Mouse (Mus musculus) CD4-positive, CD25-positive, alpha-beta regulatory T cell, adult 2 months (primary cell): ENCODE data around the gene Dph2.

Experiments
- DNase-seq: peaks from one replicate; pipeline ENCODE4 v3.0.0-alpha.2; 2012; ENCODE audit warnings: low read depth, low spot score

Gene Dph2

DNA sequence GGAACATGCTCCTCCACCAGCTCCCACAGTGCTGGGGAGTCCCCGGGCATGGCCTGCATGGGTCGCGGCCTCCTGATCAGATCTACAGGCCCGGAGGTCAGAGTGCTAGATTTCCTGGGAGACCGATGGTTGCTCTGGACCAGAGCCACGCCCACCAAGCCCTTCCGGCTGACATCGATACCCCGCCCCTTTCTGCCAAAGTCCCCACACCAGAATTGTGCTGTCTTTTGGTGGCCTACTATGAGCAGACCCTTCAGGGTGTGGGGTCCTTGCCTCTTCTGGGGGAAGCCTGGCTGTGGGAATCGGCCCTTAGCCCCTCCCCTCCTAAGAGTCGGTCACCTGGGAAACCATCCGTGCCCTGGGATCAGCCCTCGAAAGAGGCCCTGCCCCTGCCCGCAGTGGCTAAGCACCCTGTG is 19.4 kb downstream of the Dph2 start, which contains the start of gene Ccdc24:
Gene Ccdc24 (minus strand): TSS at position 87 of the 416 bp plus-strand sequence.
- no peak for DNase-seq

DNA sequence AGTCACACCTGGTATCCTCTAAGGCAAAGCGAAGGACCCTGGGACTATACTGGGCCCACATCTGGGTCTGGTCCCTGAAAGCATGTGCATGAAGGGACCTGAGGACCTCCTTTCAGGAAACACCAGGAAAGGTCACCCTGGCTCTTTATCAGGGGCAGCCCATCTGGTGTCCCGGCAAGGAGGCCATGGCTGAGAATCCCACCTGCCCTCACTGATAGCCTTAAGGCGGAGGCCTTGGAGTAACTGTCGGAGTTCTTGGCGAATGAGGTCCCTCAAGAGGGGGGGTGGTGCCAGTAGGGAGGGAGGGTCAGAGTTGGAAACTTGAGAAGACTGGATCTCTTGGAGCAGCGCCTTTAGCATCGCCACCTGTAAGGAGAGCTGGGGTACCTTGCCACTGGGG is 20.0 kb downstream of the Dph2 start:
- no peak for DNase-seq

- no peak for DNase-seq
Observed at GRCm38 (mm10) chr4:117870437-117870836, 21.4 kb downstream of the Dph2 start.

DNA sequence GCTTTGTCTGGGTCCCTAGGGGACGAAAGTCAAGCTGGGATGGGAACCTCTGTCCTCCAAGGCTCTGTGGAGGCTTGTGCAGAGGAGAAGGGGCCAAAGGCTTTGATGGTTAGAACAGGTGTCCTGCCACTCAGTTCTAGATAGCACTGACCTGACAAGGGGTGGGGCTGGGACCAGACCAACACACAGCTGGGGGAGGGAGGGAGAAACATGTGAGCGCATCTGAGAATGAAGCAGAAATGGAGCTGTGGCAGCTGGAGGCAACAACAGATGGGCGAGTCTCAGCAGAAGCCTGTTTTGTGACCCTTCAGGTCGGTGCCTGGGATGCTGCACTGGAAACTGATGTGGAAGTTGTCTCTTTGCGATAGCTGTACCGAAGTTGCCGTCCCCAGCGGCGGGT is 22.5 kb downstream of the Dph2 start:
- DNase-seq = no peak

DNA sequence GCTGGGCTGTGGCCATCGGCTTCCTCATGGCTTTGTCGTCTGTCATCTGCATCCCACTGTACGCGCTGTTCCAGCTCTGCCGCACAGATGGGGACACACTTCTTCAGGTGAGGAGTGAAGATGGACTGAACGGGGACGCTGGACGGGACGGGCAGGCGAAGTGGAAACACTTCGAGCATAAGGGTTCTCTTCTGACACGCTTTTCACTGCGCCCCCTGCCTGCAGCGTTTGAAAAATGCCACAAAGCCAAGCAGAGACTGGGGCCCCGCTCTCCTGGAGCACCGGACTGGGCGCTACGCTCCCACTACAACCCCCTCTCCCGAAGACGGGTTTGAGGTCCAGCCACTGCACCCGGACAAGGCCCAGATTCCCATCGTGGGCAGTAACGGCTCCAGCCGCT is 24.0 kb downstream of the Dph2 start:
- peak; percentile 66 for DNase-seq

DNA sequence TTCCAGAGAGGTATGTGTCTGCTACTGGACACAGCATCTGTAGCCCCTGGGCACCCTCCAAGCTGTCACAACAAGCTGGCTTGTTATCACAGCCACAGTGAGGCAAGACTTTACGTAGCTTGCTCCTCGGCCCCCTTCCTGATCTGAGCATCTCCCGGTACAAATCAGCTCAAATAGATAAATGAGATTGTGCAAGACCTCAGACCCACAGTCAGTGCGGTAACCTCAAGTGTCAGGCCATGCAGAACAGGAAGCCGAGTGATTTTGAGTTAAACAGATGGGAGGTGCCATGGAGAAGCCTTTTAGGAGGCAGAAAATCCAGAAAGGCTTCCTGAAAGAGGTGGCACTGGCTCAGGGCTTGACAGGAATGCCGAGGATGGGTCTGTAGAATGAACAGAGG is 24.8 kb downstream of the Dph2 start:
- no peak for DNase-seq

DNA sequence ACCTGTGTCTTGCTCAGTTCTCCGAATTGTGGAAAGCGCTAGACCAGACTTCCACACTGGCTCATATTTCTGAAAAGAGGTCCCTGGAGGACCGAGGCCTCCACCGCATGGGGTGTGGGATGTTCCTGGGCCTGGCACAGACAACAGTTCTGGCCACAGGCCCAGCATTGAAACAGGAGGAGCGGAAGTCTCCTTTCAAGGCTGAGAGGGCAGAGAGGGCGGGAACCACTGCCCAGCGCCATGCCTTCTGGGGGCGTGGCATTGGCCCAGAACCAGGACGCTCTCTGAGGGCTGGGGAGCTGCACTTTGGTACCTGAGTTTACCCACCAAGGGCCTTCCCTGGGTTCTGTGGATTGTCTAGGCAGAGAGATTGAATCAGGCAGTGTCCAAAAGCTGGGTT is 25.7 kb downstream of the Dph2 start:
- DNase-seq = no peak

GRCm38 (mm10) chr4:117862823-117863222 is 29.0 kb downstream of the Dph2 start:
- DNase-seq = no peak

DNA sequence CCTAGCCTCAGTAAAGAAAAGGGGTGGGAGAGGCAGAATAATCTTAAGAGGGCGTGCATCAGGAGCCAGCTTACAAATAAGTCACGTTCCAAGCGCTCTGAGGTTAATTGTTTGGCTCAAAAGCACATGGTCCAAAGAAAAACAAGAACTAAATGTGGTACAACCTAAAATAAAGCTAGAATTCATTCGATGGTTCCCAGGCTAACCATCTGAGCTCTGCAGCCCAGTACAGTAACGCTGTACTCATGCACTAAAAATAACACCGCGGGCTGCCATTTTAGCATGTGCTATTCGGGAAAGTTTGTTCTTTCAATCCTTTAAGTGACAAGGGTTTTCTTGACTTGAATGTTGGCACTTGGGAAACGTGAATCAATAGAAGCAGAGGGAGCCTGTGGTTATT is 31.3 kb downstream of the Dph2 start:
- no peak for DNase-seq

GRCm38 (mm10) chr4:117858794-117859193 is 33.0 kb downstream of the Dph2 start:
- DNase-seq = peak; percentile 35

DNA sequence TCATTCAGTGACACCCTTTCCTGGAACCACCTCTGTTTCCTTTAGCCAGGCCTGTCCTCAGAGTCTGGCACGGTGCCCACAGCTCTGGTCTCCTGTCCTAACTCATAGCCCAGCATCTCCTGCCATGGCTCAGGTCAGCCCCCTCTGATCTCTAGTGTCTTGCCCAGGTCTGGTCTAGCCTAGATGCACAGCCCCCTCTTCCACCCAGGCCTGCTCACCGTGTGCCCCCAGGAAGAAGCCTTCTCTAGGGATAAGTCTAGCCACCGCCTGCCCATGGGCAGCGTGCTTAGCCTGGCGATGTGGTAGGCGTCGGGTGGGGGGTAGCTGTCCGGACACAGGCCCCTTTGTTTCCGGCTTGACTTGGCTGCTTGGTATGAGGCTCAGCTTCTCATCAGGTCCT is 36.7 kb downstream of the Dph2 start:
- DNase-seq = no peak

DNA sequence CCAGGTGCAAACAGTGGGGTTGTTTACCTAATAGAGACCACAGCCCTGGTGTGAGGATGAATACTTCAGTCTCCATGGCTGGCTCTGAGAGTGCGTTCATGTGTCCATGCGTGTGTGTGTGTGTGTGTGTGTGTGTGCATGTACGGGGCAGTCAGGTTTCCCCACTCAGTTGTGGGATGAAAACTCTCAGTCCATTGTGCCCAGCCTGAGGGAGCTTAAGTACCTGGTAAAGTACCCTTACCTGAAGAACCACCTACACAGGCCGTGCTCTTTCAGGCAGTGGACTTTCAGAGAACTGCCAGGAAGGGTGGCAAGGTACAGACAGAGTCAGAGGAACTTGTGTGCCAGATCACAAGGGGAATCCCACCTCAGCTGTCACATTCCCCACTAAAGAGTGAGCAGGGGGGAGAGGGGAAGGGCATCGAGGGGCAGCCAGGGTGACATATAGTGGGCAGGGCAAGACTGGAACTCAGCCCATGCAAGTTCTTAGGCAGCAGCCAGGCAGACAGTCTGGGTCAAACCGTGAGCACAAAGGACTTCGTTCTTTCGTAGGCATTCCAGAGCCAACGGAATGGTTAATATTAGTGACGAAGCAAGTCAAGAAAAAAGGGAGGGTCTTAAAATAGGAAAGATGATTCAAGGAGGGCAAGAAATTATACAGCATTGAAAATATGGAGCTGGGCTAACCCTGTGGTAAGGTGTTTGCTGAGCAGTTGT is 39.5 kb downstream of the Dph2 start:
- DNase-seq = no peak

DNA sequence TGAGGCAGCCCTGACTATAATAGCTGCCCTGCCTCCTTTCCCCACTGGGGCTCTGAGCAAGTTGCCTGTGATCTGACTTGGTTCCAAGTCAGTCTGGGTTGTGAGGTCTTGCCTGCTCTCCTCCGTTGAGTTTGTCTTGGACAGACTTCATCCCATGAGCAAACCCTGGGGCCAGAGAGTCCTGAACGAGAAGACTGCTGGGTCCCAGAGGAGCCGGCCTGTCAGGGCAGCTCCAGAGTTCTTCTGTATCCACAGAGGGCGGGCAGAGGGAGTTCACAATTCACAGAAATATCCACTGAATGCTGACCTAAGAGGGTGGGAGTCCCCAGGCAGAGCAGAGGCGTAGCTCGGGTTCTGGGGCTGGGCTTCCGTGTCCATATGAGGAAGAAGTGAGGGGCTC is 41.0 kb downstream of the Dph2 start:
- DNase-seq = no peak

GRCm38 (mm10) chr4:117850176-117850575 is 41.7 kb downstream of the Dph2 start:
- DNase-seq = no peak

- DNase-seq = no peak
Observed at GRCm38 (mm10) chr4:117849506-117849905, 42.3 kb downstream of the Dph2 start.

DNA sequence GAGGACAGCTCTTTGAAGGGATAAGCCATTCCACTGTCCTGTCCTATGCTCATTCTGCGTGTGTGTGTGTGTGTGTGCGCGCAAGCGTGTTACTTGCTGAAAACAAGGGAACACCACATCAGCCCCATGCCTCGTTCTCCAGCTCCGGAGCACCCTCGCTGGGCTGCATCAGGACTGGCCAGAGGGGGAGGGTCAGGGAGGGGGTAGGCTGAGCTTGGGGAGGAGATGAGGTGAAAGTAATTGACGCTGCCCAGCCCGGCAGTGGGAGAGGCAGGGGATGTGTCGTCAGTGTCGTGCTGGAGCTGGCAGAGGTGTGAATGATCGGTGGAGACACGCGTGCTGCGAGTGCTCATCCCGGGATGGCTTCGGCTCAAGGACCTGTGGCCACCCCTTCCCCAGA is 42.8 kb downstream of the Dph2 start:
- no peak for DNase-seq

- no peak for DNase-seq
Observed at GRCm38 (mm10) chr4:117847011-117847410, 44.8 kb downstream of the Dph2 start.

GRCm38 (mm10) chr4:117846261-117846660 is 45.6 kb downstream of the Dph2 start:
- no peak for DNase-seq

DNA sequence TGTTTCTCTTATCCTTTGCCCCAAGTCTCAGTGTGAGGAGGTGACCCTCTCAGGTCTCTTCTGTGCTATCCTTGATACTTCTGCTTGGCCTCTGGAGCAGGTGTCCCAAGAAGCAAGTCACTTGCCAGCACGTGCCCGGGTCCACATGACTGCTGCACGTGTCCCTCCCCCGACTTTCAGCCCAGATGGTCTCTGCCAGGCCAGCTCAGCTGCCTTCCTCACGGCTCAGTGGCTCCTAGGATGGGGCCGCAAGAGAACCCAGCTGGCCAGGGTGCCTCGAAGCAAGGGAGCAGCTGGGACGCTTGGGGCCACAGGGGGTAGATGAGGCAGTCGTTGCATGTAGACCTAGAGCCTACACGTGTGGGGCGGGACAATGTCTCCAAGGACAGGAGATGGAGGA is 46.5 kb downstream of the Dph2 start:
- DNase-seq = no peak

DNA sequence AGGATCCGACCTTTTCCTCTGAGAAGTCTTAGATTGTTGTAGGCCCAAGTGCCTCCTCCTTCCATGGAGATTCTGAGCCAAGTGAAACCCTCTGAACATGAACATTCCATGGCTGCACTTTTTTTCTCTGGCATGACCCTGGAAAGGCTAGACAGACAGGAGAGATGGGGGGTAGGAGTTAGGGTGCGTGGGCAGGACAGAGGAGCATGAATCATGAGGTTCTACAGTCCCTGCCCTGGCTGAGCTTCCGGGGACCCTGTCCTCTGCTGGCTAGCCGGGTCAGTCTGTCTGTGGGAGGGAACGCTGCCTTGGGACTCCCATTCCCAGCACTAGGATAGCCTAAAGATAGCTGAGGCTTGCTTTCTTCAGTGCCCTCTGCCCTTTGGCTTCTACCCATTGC is 47.4 kb downstream of the Dph2 start:
- DNase-seq = no peak

DNA sequence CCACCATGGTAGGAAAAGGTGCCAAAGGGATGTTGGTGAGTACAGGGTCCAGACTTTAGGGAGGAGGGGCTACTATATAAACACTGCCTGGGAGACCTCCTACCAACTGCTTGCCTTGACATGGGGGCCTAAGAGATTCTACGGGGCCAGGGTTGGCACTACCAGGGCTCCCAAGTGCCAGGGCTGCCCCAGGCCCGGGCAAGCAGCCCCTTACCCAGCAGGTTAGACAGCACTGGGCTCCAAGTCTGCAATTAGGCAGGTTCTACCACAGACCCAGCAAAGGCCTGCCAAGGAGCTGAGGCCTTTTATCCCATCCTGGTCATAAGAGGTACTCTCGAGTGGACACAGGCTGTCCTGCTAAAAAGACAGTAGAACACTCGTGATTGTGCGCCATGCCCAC is 48.7 kb downstream of the Dph2 start:
- no peak for DNase-seq

DNA sequence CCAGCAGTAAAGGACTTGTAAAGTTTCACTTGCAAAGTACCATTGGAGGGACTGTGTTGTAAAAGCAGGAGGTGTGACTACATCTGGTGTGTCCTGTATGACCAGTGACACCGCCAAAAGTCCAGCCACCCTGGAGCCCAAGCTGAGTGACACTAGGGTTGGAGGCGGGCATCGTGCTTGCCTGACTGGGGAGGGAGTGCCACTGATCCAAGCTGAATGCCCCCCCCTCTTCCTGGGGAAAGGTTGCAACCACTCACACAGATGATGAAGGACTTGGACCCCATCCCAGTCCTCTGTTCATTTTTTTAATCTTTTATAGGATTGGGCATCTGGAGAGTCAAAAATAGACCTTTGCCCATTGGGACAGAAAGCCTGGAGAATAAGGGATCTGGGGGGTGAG is 50.3 kb downstream of the Dph2 start:
- DNase-seq = no peak

- no peak for DNase-seq
Observed at GRCm38 (mm10) chr4:117840821-117841220, 51.0 kb downstream of the Dph2 start.

DNA sequence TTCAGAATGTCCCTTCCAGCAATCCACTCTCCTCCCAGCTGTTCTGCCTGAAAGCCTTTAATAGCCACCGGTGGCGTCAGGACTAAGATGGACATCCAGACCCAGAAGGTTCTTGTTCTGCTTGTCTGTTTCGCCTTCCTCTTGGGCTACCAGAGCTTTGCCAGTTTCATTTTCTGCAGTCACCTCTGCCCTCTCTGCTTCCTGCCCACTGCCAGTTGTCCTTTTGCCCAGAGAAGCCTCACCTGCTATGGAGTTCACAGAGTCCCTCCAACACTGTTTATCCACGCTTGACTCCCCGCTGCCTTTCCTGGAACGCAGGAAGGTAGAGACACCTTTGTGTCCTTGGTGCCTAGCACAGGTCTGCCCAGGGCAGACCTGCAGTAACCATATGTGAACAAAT is 52.5 kb downstream of the Dph2 start:
- DNase-seq = no peak
